Mouse (Mus musculus): Measurements from ENCODE around the gene Dnali1. TPM values are rescaled to one million over a fixed set of nuclear protein-coding genes. Genes with fewer than 3 reads are reported as not detected.
A peak's percentile ranks its signal among the peaks of the same experiment; 100 is the strongest.

Gene Dnali1
- total and polyA plus RNA-seq, 3 experiments = 1.1 to 2.3 (median 2.1) TPM

- TF ChIP-seq TCF12 (IDR thresholded peaks at IDR 0.05; ENCODE audit: low read depth, low read length) (peak; percentile 55; the same call in 1 of the 2 replicates), MEF2A (IDR thresholded peaks at IDR 0.05; ENCODE audit: borderline replicate concordance, low read depth, low read length) (0 out of 2 replicates have a peak, but pooled peaks have one; percentile 61), KAT2A (IDR thresholded peaks at IDR 0.05; ENCODE audit: insufficient replicate concordance, low read length) (no peak), MXI1 (IDR thresholded peaks at IDR 0.05; ENCODE audit: low read depth, low read length) (peak; percentile 43; the same call in 1 of the 2 replicates), ETS1 (conservative IDR thresholded peaks at IDR 0.05; ENCODE audit: low read depth, low read length) (no peak; the same call in 1 of the 2 replicates), IRF4 (IDR thresholded peaks at IDR 0.05; ENCODE audit: low read depth, low read length) (peak; percentile 44; the same call in 1 of the 2 replicates), JUND (conservative IDR thresholded peaks at IDR 0.05; ENCODE audit: low read depth, low read length) (peak; percentile 49), CTCF (conservative IDR thresholded peaks at IDR 0.05 in 1 of 2, IDR thresholded peaks at IDR 0.05 in 1 of 2; ENCODE audit: low read depth in 2 of 2, low read length in 2 of 2) (peak; percentile 70 to 87), ZNF384 (IDR thresholded peaks at IDR 0.05; ENCODE audit: low read depth, low read length) (no peak), NRF1 (IDR thresholded peaks at IDR 0.05; ENCODE audit: low read depth, low read length) (0 out of 2 replicates have a peak, but pooled peaks have one; percentile 10)
Measured at GRCm38 (mm10) chr4:125114638-125115037, 49.1 kb upstream of the Dnali1 start (continued).

GRCm38 (mm10) chr4:125105354-125105753 lies 39.9 kb upstream of the Dnali1 start:
- H3K36me3 ChIP-seq (replicated peaks in 1 of 2; ENCODE audit: control insufficient read depth in 1 of 2, insufficient read depth in 1 of 2, low read length in 1 of 2) = peaks cover 40 to 80% of the 10 kb centered on the region in 2 experiments
- no peaks in the 10 kb centered on the region for H3K79me2 ChIP-seq (replicated peaks; ENCODE audit: control insufficient read depth, extremely low read depth, insufficient read depth, poor library complexity, severe bottlenecking)
- H3K27me3 ChIP-seq (replicated peaks) = no peaks in the 10 kb centered on the region
- H3K9me3 ChIP-seq (replicated peaks; ENCODE audit: low read length) = no peaks in the 10 kb centered on the region
- in situ Hi-C loops (cut with MboI; ENCODE audit: low pct_ligation_motif_present, low pct_unique_long_range_greater_than_20kb, low sequenced_read_pairs) = no loop called here
- no peak overlapping the region for H3K4me3 ChIP-seq (replicated peaks in 1 of 3; ENCODE audit: low read depth in 2 of 3, low read length in 2 of 3, poor library complexity in 1 of 3)
- no peak for TF ChIP-seq TCF12 (IDR thresholded peaks at IDR 0.05; ENCODE audit: low read depth, low read length)
- TF ChIP-seq JUND (conservative IDR thresholded peaks at IDR 0.05; ENCODE audit: low read depth, low read length) = no peak
- no peak for TF ChIP-seq POLR2A (IDR thresholded peaks at IDR 0.05; ENCODE audit: low read depth, low read length)
- H3K4me2 ChIP-seq (ENCODE audit: insufficient read depth, low read depth, poor library complexity, severe bottlenecking) = no peak overlapping the region
- H3K4me1 ChIP-seq (ENCODE audit: control insufficient read depth in 1 of 2, insufficient read depth in 2 of 2) = no peaks in the 10 kb centered on the region
- H3K9ac ChIP-seq (ENCODE audit: insufficient read depth, low read depth) = no peak overlapping the region
- H3K27ac ChIP-seq (ENCODE audit: insufficient read depth, low read depth) = no peak overlapping the region
- DNase-seq (ENCODE audit: extremely low read depth) = no peak
- dilution Hi-C loops (cut with MboI; ENCODE audit: extremely low pct_ligation_motif_present, extremely low pct_unique_long_range_greater_than_20kb, low sequenced_read_pairs) = no loop called here

- TF ChIP-seq UBTF (IDR thresholded peaks at IDR 0.05; ENCODE audit: low read depth, low read length) = no peak
- no peak for TF ChIP-seq SMC3 (IDR thresholded peaks at IDR 0.05; ENCODE audit: low read depth, low read length)
- TF ChIP-seq USF2 (conservative IDR thresholded peaks at IDR 0.05; ENCODE audit: low read depth, low read length) = no peak
- no peak for TF ChIP-seq RCOR1 (conservative IDR thresholded peaks at IDR 0.05; ENCODE audit: low read depth, low read length)
- no peak for TF ChIP-seq POLR2A (IDR thresholded peaks at IDR 0.05; ENCODE audit: low read depth, low read length)
- TF ChIP-seq TCF12 (IDR thresholded peaks at IDR 0.05; ENCODE audit: low read depth, low read length) = no peak
- no peak for TF ChIP-seq PAX5 (IDR thresholded peaks at IDR 0.05; ENCODE audit: low read length)
- TF ChIP-seq ETS1 (conservative IDR thresholded peaks at IDR 0.05; ENCODE audit: low read depth, low read length) = no peak
- TF ChIP-seq GABPA (IDR thresholded peaks at IDR 0.05; ENCODE audit: insufficient replicate concordance, low read depth, low read length) = no peak
- no peak for TF ChIP-seq TBP (conservative IDR thresholded peaks at IDR 0.05; ENCODE audit: low read depth, low read length)
- dilution Hi-C loops (cut with MboI; ENCODE audit: extremely low pct_ligation_motif_present, extremely low pct_unique_long_range_greater_than_20kb, low sequenced_read_pairs) = no loop called here
- H3K79me2 ChIP-seq (replicated peaks; ENCODE audit: control insufficient read depth, extremely low read depth, insufficient read depth, poor library complexity, severe bottlenecking) = no peaks in the 10 kb centered on the region
- no peak overlapping the region for H3K4me2 ChIP-seq (ENCODE audit: insufficient read depth, low read depth, poor library complexity, severe bottlenecking)
- no peak for DNase-seq (ENCODE audit: extremely low read depth)
- H3K27me3 ChIP-seq (replicated peaks) = no peaks in the 10 kb centered on the region
- no peak overlapping the region for H3K27ac ChIP-seq (ENCODE audit: insufficient read depth, low read depth)
- peaks cover 0 to 3% of the 10 kb centered on the region in 2 experiments; a peak in 1 of 4 replicates for H3K4me1 ChIP-seq (ENCODE audit: control insufficient read depth in 1 of 2, insufficient read depth in 2 of 2)
- no peak overlapping the region for H3K4me3 ChIP-seq (replicated peaks in 1 of 3; ENCODE audit: low read depth in 2 of 3, low read length in 2 of 3, poor library complexity in 1 of 3)
- no peak overlapping the region for H3K9ac ChIP-seq (ENCODE audit: insufficient read depth, low read depth)
- no peaks in the 10 kb centered on the region for H3K9me3 ChIP-seq (replicated peaks; ENCODE audit: low read length)
- in situ Hi-C loops (cut with MboI; ENCODE audit: low pct_ligation_motif_present, low pct_unique_long_range_greater_than_20kb, low sequenced_read_pairs) = no loop called here
- peaks cover 33 to 71% of the 10 kb centered on the region in 2 experiments for H3K36me3 ChIP-seq (replicated peaks in 1 of 2; ENCODE audit: control insufficient read depth in 1 of 2, insufficient read depth in 1 of 2, low read length in 1 of 2)
Measured at GRCm38 (mm10) chr4:125101334-125101733, 35.8 kb upstream of the Dnali1 start.

Data from CH12.LX (cell line).